Mouse (Mus musculus) MEL (cell line): ENCODE data around the gene Phgr1. TPM values are rescaled to one million over a fixed set of nuclear protein-coding genes. Genes with fewer than 3 reads are reported as not detected.

Experiments
- DNase-seq: peaks from one replicate; pipeline ENCODE4 v3.0.0; 2011; ENCODE audit warnings: low read depth, low spot score
- H3K27ac ChIP-seq: 2 replicates; pipeline ENCODE4 v1.5.1; 2012; ENCODE audit warnings: low read depth, mild to moderate bottlenecking, control low read depth, low read length, moderate library complexity; ENCODE audit not compliant: control insufficient read depth
- H3K27me3 ChIP-seq, 2 experiments: fragments of 150-350 bp in 1 of 2; sonication (generic) in 1 of 2; 2 replicates each; pipeline ENCODE4 v1.6.1; 2012; ENCODE audit warnings: low read length in 2 of 2, mild to moderate bottlenecking in 2 of 2, improper control_type of control experiment in 1 of 2, moderate library complexity in 1 of 2; ENCODE audit not compliant: insufficient read depth in 2 of 2, control insufficient read depth in 1 of 2
- H3K36me3 ChIP-seq, 2 experiments: 2 replicates each; pipeline ENCODE4 v1.6.1; 2012 to 2014; ENCODE audit warnings: low read length in 2 of 2, improper control_type of control experiment in 1 of 2, inconsistent platforms in 1 of 2, mild to moderate bottlenecking in 1 of 2; ENCODE audit not compliant: insufficient read depth in 2 of 2, control insufficient read depth in 1 of 2
- H3K4me1 ChIP-seq, 2 experiments: fragments of 150-350 bp in 1 of 2; sonication (generic) in 1 of 2; 2 replicates each; pipeline ENCODE4 v1.6.1; 2012; ENCODE audit warnings: low read length in 2 of 2, improper control_type of control experiment in 1 of 2, mild to moderate bottlenecking in 1 of 2; ENCODE audit not compliant: insufficient read depth in 2 of 2, control insufficient read depth in 1 of 2
- H3K4me3 ChIP-seq, 2 experiments: fragments of 150-350 bp in 1 of 2; sonication (generic) in 1 of 2; 2 replicates each; pipeline ENCODE4 v1.5.1; 2012; ENCODE audit warnings: low read depth in 2 of 2, low read length in 2 of 2, mild to moderate bottlenecking in 2 of 2, moderate library complexity in 2 of 2, control low read depth in 1 of 2, improper control_type of control experiment in 1 of 2; ENCODE audit not compliant: control insufficient read depth in 1 of 2, insufficient read depth in 1 of 2
- H3K79me2 ChIP-seq: 2 replicates; pipeline ENCODE4 v1.6.1; 2012; ENCODE audit warnings: mild to moderate bottlenecking, low read length, moderate library complexity; ENCODE audit not compliant: control insufficient read depth, poor library complexity, insufficient read depth
- H3K9ac ChIP-seq: 2 replicates; pipeline ENCODE4 v1.6.1; 2012; ENCODE audit warnings: low read depth, mild to moderate bottlenecking, control low read depth, low read length, moderate library complexity; ENCODE audit not compliant: control insufficient read depth, poor library complexity, severe bottlenecking
- H3K9me3 ChIP-seq: fragments of 150-350 bp; sonication (generic); replicated peaks from 2 replicates; pipeline ENCODE4 v1.6.1; 2012; ENCODE audit warnings: mild to moderate bottlenecking, low read length, improper control_type of control experiment, moderate library complexity; ENCODE audit not compliant: insufficient read depth
- BHLHE40 ChIP-seq: IDR thresholded peaks from 2 replicates; pipeline ENCODE4 v1.6.1; 2012; ENCODE audit warnings: low read depth, mild to moderate bottlenecking, inconsistent platforms, low read length, improper control_type of control experiment, borderline replicate concordance
- CHD1 ChIP-seq: IDR thresholded peaks from 2 replicates; pipeline ENCODE4 v1.6.1; 2012; ENCODE audit warnings: low read depth, mild to moderate bottlenecking, inconsistent platforms, low read length, improper control_type of control experiment
- CHD2 ChIP-seq: IDR thresholded peaks from 2 replicates; pipeline ENCODE4 v1.6.1; 2011; ENCODE audit warnings: low read length, improper control_type of control experiment
- CTCF ChIP-seq, 3 experiments: IDR thresholded peaks in 2 of 3; conservative IDR thresholded peaks in 1 of 3; 2 replicates each; pipeline ENCODE4 v1.5.1; 2011 to 2012; ENCODE audit warnings: low read length in 3 of 3, low read depth in 2 of 3, mild to moderate bottlenecking in 2 of 3, improper control_type of control experiment in 1 of 3, inconsistent platforms in 1 of 3, mixed read lengths in 1 of 3, moderate library complexity in 1 of 3; ENCODE audit not compliant: control insufficient read depth in 1 of 3, insufficient read depth in 1 of 3, poor library complexity in 1 of 3, severe bottlenecking in 1 of 3
- E2F4 ChIP-seq: IDR thresholded peaks from 2 replicates; pipeline ENCODE4 v1.6.1; 2011; ENCODE audit warnings: low read depth, low read length, improper control_type of control experiment, borderline replicate concordance
- ELF1 ChIP-seq: IDR thresholded peaks from 2 replicates; pipeline ENCODE4 v1.6.1; 2014; ENCODE audit warnings: low read depth, mild to moderate bottlenecking, inconsistent platforms, low read length, improper control_type of control experiment, moderate library complexity
- EP300 ChIP-seq, 2 experiments: IDR thresholded peaks; 2 replicates each; pipeline ENCODE4 v1.6.1; 2011; ENCODE audit warnings: improper control_type of control experiment in 2 of 2, low read length in 2 of 2, low read depth in 1 of 2, mild to moderate bottlenecking in 1 of 2
- ETS1 ChIP-seq: IDR thresholded peaks from 2 replicates; pipeline ENCODE4 v1.6.1; 2012; ENCODE audit warnings: low read depth, mild to moderate bottlenecking, inconsistent platforms, low read length, improper control_type of control experiment, moderate library complexity
- GABPA ChIP-seq: IDR thresholded peaks from 2 replicates; pipeline ENCODE4 v1.6.1; 2012; ENCODE audit warnings: low read depth, mild to moderate bottlenecking, inconsistent platforms, low read length, improper control_type of control experiment, moderate library complexity
- GATA1 ChIP-seq: IDR thresholded peaks from 2 replicates; pipeline ENCODE4 v1.6.1; 2011; ENCODE audit warnings: low read depth, low read length, improper control_type of control experiment
- HCFC1 ChIP-seq: IDR thresholded peaks from 2 replicates; pipeline ENCODE4 v1.6.1; 2012; ENCODE audit warnings: low read depth, mild to moderate bottlenecking, inconsistent platforms, low read length, improper control_type of control experiment, moderate library complexity
- JUND ChIP-seq: IDR thresholded peaks from 2 replicates; pipeline ENCODE4 v1.6.1; 2011; ENCODE audit warnings: low read depth, mild to moderate bottlenecking, improper control_type of control experiment, low read length
- MAX ChIP-seq: IDR thresholded peaks from 2 replicates; pipeline ENCODE4 v1.6.1; 2011; ENCODE audit warnings: low read length, improper control_type of control experiment
- MEF2A ChIP-seq: IDR thresholded peaks from 2 replicates; pipeline ENCODE4 v1.6.1; 2014; ENCODE audit warnings: low read depth, mild to moderate bottlenecking, inconsistent platforms, low read length, improper control_type of control experiment; ENCODE audit not compliant: poor library complexity, insufficient replicate concordance, severe bottlenecking; ENCODE audit errors: extremely low read depth
- MYB ChIP-seq: IDR thresholded peaks from 2 replicates; pipeline ENCODE4 v1.6.1; 2011; ENCODE audit warnings: mild to moderate bottlenecking, low read depth, low read length, improper control_type of control experiment
- MYC ChIP-seq: IDR thresholded peaks from 2 replicates; pipeline ENCODE4 v1.6.1; 2011; ENCODE audit warnings: low read depth, mild to moderate bottlenecking, low read length, improper control_type of control experiment, moderate library complexity
- NRF1 ChIP-seq: IDR thresholded peaks from 2 replicates; pipeline ENCODE4 v1.6.1; 2014; ENCODE audit warnings: low read depth, mild to moderate bottlenecking, inconsistent platforms, low read length, improper control_type of control experiment, moderate library complexity; ENCODE audit not compliant: poor library complexity, insufficient read depth, severe bottlenecking
- POLR2AphosphoS2 ChIP-seq: IDR thresholded peaks from 2 replicates; pipeline ENCODE4 v1.6.1; 2011; ENCODE audit warnings: low read length, improper control_type of control experiment
- POLR2AphosphoS5 ChIP-seq: IDR thresholded peaks from 2 replicates; pipeline ENCODE4 v1.6.1; 2012; ENCODE audit warnings: low read depth, borderline replicate concordance, mild to moderate bottlenecking, inconsistent platforms, low read length, moderate library complexity, mixed read lengths
- RAD21 ChIP-seq: IDR thresholded peaks from 2 replicates; pipeline ENCODE4 v1.6.1; 2011; ENCODE audit warnings: mild to moderate bottlenecking, low read depth, low read length, improper control_type of control experiment
- RCOR1 ChIP-seq: IDR thresholded peaks from 2 replicates; pipeline ENCODE4 v1.6.1; 2012; ENCODE audit warnings: low read depth, mild to moderate bottlenecking, inconsistent platforms, low read length, improper control_type of control experiment
- SIN3A ChIP-seq: IDR thresholded peaks from 2 replicates; pipeline ENCODE4 v1.6.1; 2012; ENCODE audit warnings: low read length, improper control_type of control experiment, inconsistent platforms
- SMC3 ChIP-seq: IDR thresholded peaks from 2 replicates; pipeline ENCODE4 v1.6.1; 2011; ENCODE audit warnings: low read depth, low read length, improper control_type of control experiment
- TBP ChIP-seq: IDR thresholded peaks from 2 replicates; pipeline ENCODE4 v1.8.0; 2011; ENCODE audit warnings: low read depth, low read length, improper control_type of control experiment
- UBTF ChIP-seq: IDR thresholded peaks from 2 replicates; pipeline ENCODE4 v1.6.1; 2012; ENCODE audit warnings: low read depth, mild to moderate bottlenecking, inconsistent platforms, low read length, improper control_type of control experiment, moderate library complexity, borderline replicate concordance; ENCODE audit not compliant: insufficient read depth
- USF1 ChIP-seq: IDR thresholded peaks from 2 replicates; pipeline ENCODE4 v1.6.1; 2014; ENCODE audit warnings: low read depth, mild to moderate bottlenecking, inconsistent platforms, low read length, improper control_type of control experiment, moderate library complexity
- USF2 ChIP-seq, 2 experiments: IDR thresholded peaks; 2 replicates each; pipeline ENCODE4 v1.6.1; 2011 to 2012; ENCODE audit warnings: improper control_type of control experiment in 2 of 2, low read length in 2 of 2, borderline replicate concordance in 1 of 2, inconsistent platforms in 1 of 2, low read depth in 1 of 2, mild to moderate bottlenecking in 1 of 2; ENCODE audit not compliant: insufficient read depth in 1 of 2
- ZMIZ1 ChIP-seq: IDR thresholded peaks from 2 replicates; pipeline ENCODE4 v1.6.1; 2012; ENCODE audit warnings: low read depth, mild to moderate bottlenecking, inconsistent platforms, low read length, improper control_type of control experiment, moderate library complexity
- polyA plus RNA-seq, 2 experiments: library from polyadenylated mRNA; stranded (reverse) in 1 of 2; unstranded in 1 of 2; fragments of >175 nt in 1 of 2; fragments of >200 nt in 1 of 2; gene quantifications; 2 replicates each; pipeline versions ENCODE4 v1.2.1 to v1.2.4; 2012; ENCODE audit warnings: low replicate concordance in 2 of 2, low read depth in 1 of 2; ENCODE audit not compliant: insufficient read length in 2 of 2, insufficient read depth in 1 of 2, missing spikeins in 1 of 2
- total RNA-seq: library from RNA; depleted of rRNA; stranded (reverse); fragments of 300-350 nt; gene quantifications from 2 replicates; pipeline ENCODE4 v1.2.3, GENCODE M21; 2012

Phgr1 gene
- total and polyA plus RNA-seq, 3 experiments = not detected

- peak overlapping the region; percentile 59 for H3K9ac ChIP-seq
- H3K27me3 ChIP-seq = no peaks in the 10 kb centered on the region
- no peaks in the 10 kb centered on the region for H3K9me3 ChIP-seq
- no peak overlapping the region for H3K27ac ChIP-seq
- H3K4me3 ChIP-seq = peak overlapping the region; percentile 57 to 62
- no peak for TF ChIP-seq RAD21
- no peak for TF ChIP-seq TBP
- TF ChIP-seq CHD2 = no peak
- no peak for TF ChIP-seq CHD1
- TF ChIP-seq RCOR1 = no peak
- H3K4me1 ChIP-seq = peaks cover 4 to 16% of the 10 kb centered on the region in 2 experiments
- DNase-seq = peak; percentile 57
- H3K36me3 ChIP-seq = peaks cover 3 to 16% of the 10 kb centered on the region in 2 experiments; a peak in 3 of 4 replicates
- peaks cover 25% of the 10 kb centered on the region for H3K79me2 ChIP-seq
These were observed 27.9 kb upstream of the Phgr1 start for GRCm38 (mm10) chr2:118744621-118745020.

GRCm38 (mm10) chr2:118745232-118745884, 27.2 kb upstream of the Phgr1 start, which contains the start of gene Inafm2:
TSS of gene Inafm2 (plus strand) at chr2:118745758.
- Histone ChIP-seq H3K79me2 (peaks cover 25% of the 10 kb centered on the region), H3K36me3 (peaks cover 3 to 13% of the 10 kb centered on the region in 2 experiments; a peak in 3 of 4 replicates), H3K9ac (peak within 1 kb of the TSS; percentile 81), H3K27me3 (no peaks in the 10 kb centered on the region), H3K4me1 (peaks cover 2 to 13% of the 10 kb centered on the region in 2 experiments), H3K9me3 (no peaks in the 10 kb centered on the region), H3K27ac (peak within 1 kb of the TSS; percentile 33), H3K4me3 (peak within 1 kb of the TSS; percentile 65 to 98)
- peak; percentile 95 for DNase-seq
- TF ChIP-seq BHLHE40 (no peak), ETS1 (no peak), UBTF (peak; percentile 97; the same call in 1 of the 2 replicates), EP300 (IDR thresholded peaks at IDR 0.05; ENCODE audit: low read depth in 1 of 2, low read length in 2 of 2) (0 out of 4 replicates have a peak, but pooled peaks of 1 of the 2 experiments have one; percentile 9), CHD2 (no peak), NRF1 (peak; percentile 43; the same call in 1 of the 2 replicates), USF2 (IDR thresholded peaks at IDR 0.05; ENCODE audit: borderline replicate concordance in 1 of 2, insufficient read depth in 1 of 2, low read depth in 1 of 2, low read length in 2 of 2) (no peak), GABPA (no peak; the same call in 1 of the 2 replicates), MEF2A (no peak), POLR2AphosphoS5 (no peak), SIN3A (peak; percentile 100), CTCF (IDR thresholded peaks at IDR 0.05 in 2 of 3, conservative IDR thresholded peaks at IDR 0.05 in 1 of 3; ENCODE audit: control insufficient read depth in 1 of 3, insufficient read depth in 1 of 3, low read depth in 2 of 3, low read length in 3 of 3, poor library complexity in 1 of 3, severe bottlenecking in 1 of 3) (no peak), ELF1 (peak; percentile 99), E2F4 (no peak), RAD21 (no peak), JUND (no peak), RCOR1 (no peak), MYC (no peak), CHD1 (no peak), HCFC1 (peak; percentile 83), MYB (no peak), GATA1 (no peak), ZMIZ1 (peak; percentile 72), SMC3 (no peak), MAX (peak; percentile 59; the same call in 1 of the 2 replicates), USF1 (no peak), TBP (no peak), POLR2AphosphoS2 (no peak)
